Mouse (Mus musculus) midbrain, embryonic 16.5 days (tissue): ENCODE results near the gene 2210016F16Rik. TPM values are rescaled to one million over a fixed set of nuclear protein-coding genes. Genes with fewer than 3 reads are reported as not detected.

Experiments
- microRNA counts: library from miRNA; unstranded; fragments of <30 nt; microRNA quantifications from one replicate; lab custom pipeline; 2016
- microRNA-seq: library from miRNA; unstranded; fragments of <30 nt; microRNA quantifications from one replicate; pipeline ENCODE4, GENCODE M21; 2017
- polyA plus RNA-seq: library from polyadenylated mRNA; unstranded; fragments of >200 nt; fragmentation: Nextera tagmentation; extraction: Ambion mirVana; gene quantifications from 2 replicates; pipeline ENCODE4 v1.2.1, GENCODE M21; 2015

Gene 2210016F16Rik
- polyA plus RNA-seq, 1 experiment from 2014 or later = 19.2 TPM

MicroRNA genes within 50 kb of the gene (microRNA counts, 519-probe panel; counts per million panel counts)
- 3,406 counts per million, percentile 94 among the panel's probes with 10 or more counts for microRNA mmu-miR-7a (lab: Ali Mortazavi, UCI)

Small RNA genes within 50 kb of the gene (microRNA-seq; reads per million reads assigned to microRNA genes)
- gene Mir7-1 = 915 reads per million, percentile 78 among the genes with 10 or more reads in this experiment

Other genes starting within 250 kb of the 2210016F16Rik start
- gene Idnk, start 227.6 kb downstream of the 2210016F16Rik start, polyA plus RNA-seq = 54.3 and 60.7 TPM in 2 replicates
- gene Ubqln1, start 169.6 kb downstream of the 2210016F16Rik start, polyA plus RNA-seq = 132 and 133 TPM in 2 replicates
- 20.4 and 22.7 TPM in 2 replicates for gene Gkap1, start 109.5 kb downstream of the 2210016F16Rik start, polyA plus RNA-seq
- 1.9 and 2.0 TPM in 2 replicates for gene Kif27, start 26.1 kb downstream of the 2210016F16Rik start, polyA plus RNA-seq
- gene Rmi1, start 17.0 kb upstream of the 2210016F16Rik start, polyA plus RNA-seq = 21.3 and 23.8 TPM in 2 replicates
- 1,323 and 1,478 TPM in 2 replicates for gene Hnrnpk, start 18.1 kb upstream of the 2210016F16Rik start, polyA plus RNA-seq
- not detected in 2 replicates for gene Slc28a3, start 225.7 kb upstream of the 2210016F16Rik start, polyA plus RNA-seq